Mouse (Mus musculus) lung, postnatal 0 days (tissue): ENCODE data around the gene Ugt1a6a. TPM values are rescaled to one million over a fixed set of nuclear protein-coding genes. Genes with fewer than 3 reads are reported as not detected.
"Not testable (repeated sequence)": the region's sequence is repeated elsewhere in the genome, so short reads cannot be mapped to it uniquely, and the experiment has no call there.

Experiments
- ATAC-seq: fragments of 200-750 bp; cut with Nextera tagmentation; 2 replicates; pipeline ENCODE4 v1.8.0; 2017; ENCODE audit warnings: moderate library complexity
- DNase-seq: peaks from one replicate; pipeline ENCODE4 v3.0.0-alpha.2; 2016; ENCODE audit warnings: low spot score
- H3K27ac ChIP-seq: fragments of 300-500 bp; sonication (generic); 2 replicates; pipeline ENCODE4 v1.5.1; 2014; ENCODE audit warnings: antibody characterized with exemption, mild to moderate bottlenecking, low read length, mixed read lengths
- H3K27me3 ChIP-seq: fragments of 300-500 bp; sonication (generic); replicated peaks from 2 replicates; pipeline ENCODE4 v1.6.1; 2014; ENCODE audit warnings: low read length, mixed read lengths; ENCODE audit not compliant: insufficient read depth
- H3K36me3 ChIP-seq: fragments of 300-500 bp; sonication (generic); 2 replicates; pipeline ENCODE4 v1.6.1; 2014; ENCODE audit warnings: low read length, mixed read lengths; ENCODE audit not compliant: insufficient read depth
- H3K4me1 ChIP-seq: fragments of 300-500 bp; sonication (generic); 2 replicates; pipeline ENCODE4 v1.6.1; 2014; ENCODE audit warnings: antibody characterized with exemption, low read depth, low read length, mixed read lengths; ENCODE audit not compliant: insufficient read depth
- H3K4me2 ChIP-seq: fragments of 300-500 bp; sonication (generic); replicated peaks from 2 replicates; pipeline ENCODE4 v1.6.1; 2014; ENCODE audit warnings: low read depth, mild to moderate bottlenecking, low read length, moderate library complexity, mixed read lengths
- H3K4me3 ChIP-seq: fragments of 300-500 bp; sonication (generic); 2 replicates; pipeline ENCODE4 v1.5.1; 2014; ENCODE audit warnings: low read depth, low read length
- H3K9ac ChIP-seq: fragments of 300-500 bp; sonication (generic); replicated peaks from 2 replicates; pipeline ENCODE4 v1.6.1; 2014; ENCODE audit warnings: low read depth, mild to moderate bottlenecking
- H3K9me3 ChIP-seq: fragments of 300-500 bp; sonication (generic); 2 replicates; pipeline ENCODE4 v1.6.1; 2016; ENCODE audit warnings: low read length, mixed read lengths
- CTCF ChIP-seq: IDR thresholded peaks from 2 replicates; pipeline ENCODE4 v1.5.1; 2016; ENCODE audit warnings: antibody characterized with exemption, mild to moderate bottlenecking
- EP300 ChIP-seq: IDR thresholded peaks from 2 replicates; pipeline ENCODE4 v1.6.1; 2016; ENCODE audit warnings: antibody characterized with exemption, mild to moderate bottlenecking, control low read depth
- WGBS: fragments of 180-500 bp; shearing (Covaris S2); extraction: QIAGEN DNeasy Blood & Tissue Kit; methylation state at CpG from one replicate; pipeline ENCODE4 v1.1.7; 2014; 5-methylcytosine and 5-hydroxymethylcytosine counted together
- polyA plus RNA-seq: library from polyadenylated mRNA; unstranded; fragments of >200 nt; fragmentation: Nextera tagmentation; extraction: Ambion mirVana; gene quantifications from 2 replicates; pipeline ENCODE4 v1.2.1, GENCODE M21; 2015

The Ugt1a6a gene
- polyA plus RNA-seq, 1 experiment from 2014 or later: 39.9 TPM

DNA sequence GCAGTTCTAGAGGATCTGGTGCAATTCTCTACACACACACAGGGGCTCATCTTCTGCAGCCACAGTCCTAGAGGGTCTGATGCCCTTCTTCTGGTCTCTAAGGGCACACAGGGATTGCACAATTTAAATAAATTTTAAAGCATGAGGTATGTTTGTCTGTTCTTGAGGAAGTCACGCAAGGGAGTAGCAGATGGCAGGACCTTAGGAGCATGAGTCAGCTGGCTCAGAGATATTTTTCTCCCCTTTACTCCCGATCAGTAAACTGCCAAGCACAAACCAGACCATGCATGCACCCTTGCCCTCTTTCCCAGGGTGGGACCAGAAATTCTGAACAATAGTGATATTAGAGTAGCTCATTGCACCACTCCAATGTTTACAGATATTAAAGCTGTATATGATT is 23.8 kb downstream of the Ugt1a6a start:
- 59% methylated on average over 2 of the region's 2 CpGs for WGBS
- H3K4me2 ChIP-seq: no peak overlapping the region
- no peak for DNase-seq

DNA sequence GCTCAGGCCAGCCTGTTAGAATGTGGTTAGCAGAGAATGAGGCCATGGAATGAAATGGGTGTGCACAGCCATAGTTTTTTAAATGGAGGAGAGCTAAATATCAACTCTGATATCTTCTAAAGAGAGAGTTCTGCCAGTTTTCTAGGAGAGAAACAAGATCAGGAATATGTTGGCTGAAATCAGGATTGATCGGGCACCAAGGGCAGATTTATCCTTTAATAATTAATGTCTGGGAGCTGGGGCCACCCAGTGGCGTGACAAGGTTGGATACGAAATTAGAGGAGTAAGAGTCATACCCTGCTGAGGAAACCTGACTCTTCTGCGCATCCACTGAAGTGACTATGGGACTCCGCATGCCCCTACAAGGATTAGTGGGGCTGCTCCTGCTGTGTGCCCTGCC is 31.1 kb downstream of the Ugt1a6a start, which contains the start of gene Ugt1a5:
Gene Ugt1a5, plus strand, starts transcription at position 302 of the 400 bp plus-strand sequence.
- Histone ChIP-seq H3K27ac (no peak within 1 kb of the TSS), H3K9ac (no peak within 1 kb of the TSS), H3K4me3 (no peak within 1 kb of the TSS), H3K4me1 (no peaks in the 10 kb centered on the region), H3K36me3 (no peaks in the 10 kb centered on the region), H3K27me3 (no peaks in the 10 kb centered on the region), H3K9me3 (no peaks in the 10 kb centered on the region), H3K4me2 (no peak within 1 kb of the TSS)
- no peak for TF ChIP-seq EP300
- no peak for TF ChIP-seq CTCF
- 74% methylated on average over 5 of the region's 5 CpGs for WGBS
- ATAC-seq: no peak
- DNase-seq: no peak

More for the DNA sequence above, 23.8 kb downstream of the Ugt1a6a start:
- no peak for TF ChIP-seq EP300
- TF ChIP-seq CTCF: no peak
- Histone ChIP-seq H3K36me3 (no peaks in the 10 kb centered on the region), H3K27ac (no peak overlapping the region), H3K4me1 (no peaks in the 10 kb centered on the region), H3K4me3 (no peak overlapping the region), H3K9ac (no peak overlapping the region), H3K27me3 (no peaks in the 10 kb centered on the region), H3K9me3 (no peaks in the 10 kb centered on the region)
- ATAC-seq: no peak; the same call in 1 of the 2 replicates

DNA sequence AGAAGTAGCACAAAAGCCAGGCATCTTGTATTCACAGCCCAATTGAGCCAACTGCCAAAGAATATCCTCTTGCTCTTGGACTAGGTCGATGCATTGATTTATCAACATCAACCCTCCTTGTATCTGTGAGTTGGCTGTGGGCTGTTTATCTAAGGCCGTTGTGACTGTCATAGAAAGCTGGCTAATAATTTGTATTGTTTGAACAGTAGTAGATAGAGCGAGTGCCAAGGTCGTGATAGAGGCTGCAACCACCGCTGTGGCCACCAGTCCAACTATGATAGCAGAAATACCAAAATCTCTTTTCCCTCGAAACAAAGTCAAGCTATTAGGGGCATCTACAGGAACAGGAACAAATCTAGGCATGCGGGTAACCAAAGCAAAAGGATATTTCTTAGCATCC is 37.6 kb downstream of the Ugt1a6a start:
- H3K4me2 ChIP-seq, H3K9me3 ChIP-seq, H3K27me3 ChIP-seq, DNase-seq, H3K4me1 ChIP-seq, H3K4me3 ChIP-seq, H3K36me3 ChIP-seq, H3K27ac ChIP-seq, ATAC-seq, H3K9ac ChIP-seq: not testable (repeated sequence)
- WGBS: 80% methylated on average over 5 of the region's 7 CpGs

DNA sequence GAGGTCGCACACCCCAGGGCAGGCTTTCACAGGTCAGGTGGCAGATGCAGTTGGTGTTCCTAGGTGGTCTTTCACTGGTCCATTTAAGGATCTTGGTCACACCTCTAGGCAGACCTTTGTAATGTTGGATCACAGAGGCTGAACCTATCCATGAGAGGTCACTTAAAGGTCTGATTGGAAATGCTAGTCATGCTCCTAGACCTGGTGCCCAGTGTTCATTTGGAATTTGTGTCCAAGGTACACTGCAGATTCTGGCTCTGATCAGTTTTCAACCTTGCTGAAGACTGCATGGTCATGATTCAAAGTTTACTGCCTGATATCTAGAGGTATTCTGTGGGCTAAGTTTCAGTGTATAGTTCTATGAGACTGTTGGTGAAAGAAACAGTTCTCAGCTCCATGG is 45.0 kb downstream of the Ugt1a6a start:
- WGBS: 67% methylated on average over 1 of the region's 1 CpGs

DNA sequence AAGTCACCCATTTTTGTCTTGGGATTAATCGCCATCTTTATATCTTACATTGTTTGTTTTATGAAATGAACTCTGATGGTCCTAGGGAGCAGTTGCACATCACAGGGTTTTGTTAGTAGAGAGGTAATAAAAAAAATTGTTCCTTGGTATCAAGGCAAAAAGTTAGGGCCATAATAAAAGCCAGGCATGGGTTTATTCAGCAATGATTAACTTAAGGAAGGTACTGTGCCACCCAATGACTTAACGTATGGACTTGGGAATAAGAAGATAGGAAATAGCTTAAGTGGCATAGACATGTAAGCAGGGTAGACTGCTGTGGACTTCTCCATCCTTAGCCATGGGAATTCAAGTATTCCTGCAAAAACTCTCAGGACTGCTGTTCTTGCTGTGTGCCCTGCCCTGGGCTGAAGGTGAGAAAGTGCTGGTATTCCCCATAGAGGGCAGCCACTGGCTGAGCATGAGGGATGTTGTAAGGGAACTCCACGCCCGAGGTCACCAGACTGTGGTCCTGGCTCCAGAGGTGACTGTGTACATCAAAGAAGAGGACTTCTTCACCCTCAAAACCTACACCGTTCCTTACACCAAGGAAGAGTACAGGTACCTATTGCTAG is 51.8 kb downstream of the Ugt1a6a start:
- Histone ChIP-seq H3K36me3 (no peaks in the 10 kb centered on the region), H3K27me3 (no peaks in the 10 kb centered on the region), H3K9ac (no peak overlapping the region), H3K9me3 (no peaks in the 10 kb centered on the region), H3K4me2 (no peak overlapping the region), H3K4me1 (no peaks in the 10 kb centered on the region), H3K4me3 (no peak overlapping the region), H3K27ac (no peak overlapping the region)
- no peak for TF ChIP-seq EP300
- no peak for TF ChIP-seq CTCF
- DNase-seq: no peak
- ATAC-seq: no peak
- WGBS: 79% methylated on average over 5 of the region's 5 CpGs

More for the DNA sequence above, 45.0 kb downstream of the Ugt1a6a start:
- no peaks in the 10 kb centered on the region for H3K36me3 ChIP-seq
- TF ChIP-seq EP300 (no peak), CTCF (no peak)
- no peak for ATAC-seq
- H3K4me1 ChIP-seq: no peaks in the 10 kb centered on the region
- no peak overlapping the region for H3K27ac ChIP-seq
- H3K4me2 ChIP-seq: no peak overlapping the region
- no peak for DNase-seq
- no peak overlapping the region for H3K9ac ChIP-seq
- 0 out of 2 replicates have a peak, but pooled peaks cover 7% of the 10 kb centered on the region for H3K9me3 ChIP-seq
- no peak overlapping the region for H3K4me3 ChIP-seq
- no peaks in the 10 kb centered on the region for H3K27me3 ChIP-seq

DNA sequence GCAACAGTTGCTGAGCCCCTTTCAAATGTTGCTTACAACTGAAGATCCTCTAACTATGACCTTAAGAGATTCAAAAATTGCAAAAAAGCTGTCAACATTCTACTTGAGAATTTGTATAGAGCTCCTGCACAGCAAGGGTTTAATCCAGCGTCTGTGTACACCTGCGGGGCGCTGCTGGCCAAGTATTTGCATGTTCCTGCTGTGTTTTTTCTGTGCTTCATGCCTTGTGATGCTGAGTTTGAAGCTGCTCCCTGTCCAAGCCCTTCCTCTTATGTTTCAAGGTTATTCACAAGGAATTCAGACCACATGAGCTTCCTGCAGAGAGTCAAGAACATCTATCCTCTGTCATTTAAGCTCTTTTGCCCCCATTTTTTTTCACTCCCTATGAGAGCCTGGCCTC is 57.5 kb downstream of the Ugt1a6a start:
- no peaks in the 10 kb centered on the region for H3K36me3 ChIP-seq
- H3K9ac ChIP-seq: no peak overlapping the region
- H3K27me3 ChIP-seq: no peaks in the 10 kb centered on the region
- no peaks in the 10 kb centered on the region for H3K9me3 ChIP-seq
- H3K27ac ChIP-seq: no peak overlapping the region
- DNase-seq: no peak
- 63% methylated on average over 3 of the region's 3 CpGs for WGBS
- no peak for TF ChIP-seq EP300
- no peak for TF ChIP-seq CTCF
- H3K4me3 ChIP-seq: no peak overlapping the region
- no peak overlapping the region for H3K4me2 ChIP-seq
- no peaks in the 10 kb centered on the region for H3K4me1 ChIP-seq
- ATAC-seq: no peak

DNA sequence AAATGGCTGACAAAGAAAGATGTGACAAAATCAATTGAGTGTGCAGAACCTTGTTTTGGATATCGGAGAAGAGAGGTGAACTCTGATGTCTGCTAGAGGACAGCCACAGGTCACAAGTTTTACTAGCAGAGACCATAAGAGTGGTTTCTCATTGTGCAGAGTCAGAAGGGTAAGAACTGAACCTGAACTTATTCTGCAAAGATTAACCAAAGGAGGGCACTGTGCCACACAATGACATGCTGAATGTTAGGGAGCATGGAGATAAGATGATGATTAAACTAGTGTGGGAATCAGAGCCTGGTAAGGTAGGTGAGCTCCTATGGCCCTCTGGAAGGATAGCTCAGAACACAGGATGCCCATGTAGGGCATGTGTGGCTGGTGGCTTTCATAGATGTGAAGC is 61.1 kb downstream of the Ugt1a6a start:
- H3K36me3 ChIP-seq: no peaks in the 10 kb centered on the region
- no peak overlapping the region for H3K4me3 ChIP-seq
- DNase-seq (no peak), ATAC-seq (no peak)
- H3K4me2 ChIP-seq: no peak overlapping the region
- no peak for TF ChIP-seq EP300
- no peak for TF ChIP-seq CTCF
- 85% methylated on average over 1 of the region's 1 CpGs for WGBS
- H3K4me1 ChIP-seq: no peaks in the 10 kb centered on the region
- H3K27ac ChIP-seq: no peak overlapping the region
- H3K9me3 ChIP-seq: no peaks in the 10 kb centered on the region
- H3K27me3 ChIP-seq: no peaks in the 10 kb centered on the region
- no peak overlapping the region for H3K9ac ChIP-seq
